Mouse (Mus musculus) lung, adult 2 months (tissue): ENCODE measurements around the gene Babam1. TPM values are rescaled to one million over a fixed set of nuclear protein-coding genes. Genes with fewer than 3 reads are reported as not detected.

Experiments used
- DNase-seq: peaks from one replicate; pipeline ENCODE4 v3.0.0; 2022
- H3K4me1 ChIP-seq: fragments of 200-500 bp; 2 replicates; pipeline ENCODE4 v1.6.1; 2011; ENCODE audit warnings: low read length; ENCODE audit not compliant: control insufficient read depth, insufficient read depth
- H3K4me3 ChIP-seq: fragments of 200-500 bp; replicated peaks from 2 replicates; pipeline ENCODE3; 2011; ENCODE audit warnings: low read depth, mild to moderate bottlenecking, control low read depth, low read length; ENCODE audit errors: extremely low read depth
- CTCF ChIP-seq: fragments of 200-500 bp; IDR thresholded peaks from 2 replicates; pipeline ENCODE4 v1.5.1; 2011; ENCODE audit warnings: mild to moderate bottlenecking, low read length, control low read depth; ENCODE audit not compliant: insufficient read depth
- POLR2A ChIP-seq: fragments of 200-500 bp; IDR thresholded peaks from 2 replicates; pipeline ENCODE4 v1.6.1; 2011; ENCODE audit warnings: low read depth, mild to moderate bottlenecking, control low read depth, low read length, borderline replicate concordance; ENCODE audit errors: extremely low read depth
- WGBS: fragments of 180-500 bp; shearing (Covaris S2); methylation state at CpG from one replicate; pipeline ENCODE4 v1.1.7; 2018; 5-methylcytosine and 5-hydroxymethylcytosine counted together
- polyA plus RNA-seq: library from polyadenylated mRNA; depleted of rRNA; stranded (reverse); fragments of >200 nt; gene quantifications from 2 replicates; pipeline ENCODE4 v1.2.3, GENCODE M21; 2012; rRNA removed

Babam1 gene
- polyA plus RNA-seq, 1 experiment: 145 TPM

DNA sequence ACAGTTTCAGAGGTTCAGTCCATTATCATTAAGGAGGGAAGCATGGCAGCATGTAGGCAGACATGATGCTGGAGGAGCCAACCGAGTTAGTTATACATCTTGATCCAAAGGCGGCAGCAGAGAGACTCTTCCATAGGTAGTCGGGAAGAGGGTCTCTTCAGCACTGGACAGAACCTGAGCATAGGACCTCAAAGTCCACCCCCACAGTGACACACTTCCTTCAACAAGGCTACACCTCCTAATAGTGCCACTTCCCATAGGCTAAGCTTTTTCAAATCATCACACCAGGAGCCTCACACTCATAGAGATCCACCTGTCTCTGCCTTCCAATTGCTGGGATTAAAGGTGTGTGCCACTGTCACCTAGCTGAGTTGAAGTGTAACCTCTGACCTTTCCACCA, 40.4 kb downstream of the Babam1 start:
- Histone ChIP-seq H3K4me3 (no peak overlapping the region), H3K4me1 (no peaks in the 10 kb centered on the region)
- TF ChIP-seq CTCF: no peak
- TF ChIP-seq POLR2A: no peak
- no peak for DNase-seq
- WGBS: 40% methylated on average over 3 of the region's 3 CpGs

DNA sequence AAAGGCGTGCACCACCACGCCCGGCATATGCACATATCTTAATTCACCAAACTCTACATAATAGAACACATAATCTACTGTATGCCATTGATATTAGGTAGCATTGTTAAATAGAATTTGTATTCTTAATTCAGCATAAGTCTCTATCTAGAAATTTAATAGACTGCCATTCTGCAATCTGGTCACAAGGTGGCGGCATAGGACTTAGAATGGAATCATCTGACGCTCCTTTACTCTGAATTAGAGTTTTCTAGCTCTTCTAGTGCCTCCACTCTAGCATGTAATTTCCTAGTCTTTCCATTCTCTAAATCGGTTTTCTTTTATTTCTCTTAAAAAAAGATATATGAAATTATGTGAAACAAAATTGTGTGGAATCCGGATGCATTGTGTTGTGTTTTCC, 44.7 kb downstream of the Babam1 start:
- WGBS: under 1% methylated on average over 7 of the region's 7 CpGs
- Histone ChIP-seq H3K4me1 (no peaks in the 10 kb centered on the region), H3K4me3 (no peak overlapping the region)
- peak; percentile 31; the same call in 1 of the 2 replicates for TF ChIP-seq CTCF
- TF ChIP-seq POLR2A: no peak
- DNase-seq: peak; percentile 46

DNA sequence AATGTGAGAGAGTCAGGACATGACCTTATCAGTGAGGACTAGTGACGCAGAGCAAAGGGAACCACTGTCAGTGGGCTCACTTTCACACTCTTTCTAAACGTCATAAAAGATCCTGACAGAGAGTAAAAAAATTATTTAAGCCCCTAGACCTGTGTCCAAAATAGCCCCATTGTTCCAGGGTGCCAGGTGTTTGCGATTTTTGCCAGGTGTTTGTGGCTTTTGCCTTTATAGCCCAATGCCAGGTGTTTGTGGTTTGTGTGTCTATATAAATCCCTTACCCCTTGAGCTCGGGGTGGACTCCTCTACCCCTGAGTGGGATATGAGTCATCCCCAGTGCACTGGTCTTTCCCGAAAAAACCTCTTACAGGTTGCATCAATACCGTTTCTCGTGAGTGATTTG, 48.4 kb downstream of the Babam1 start:
- no peaks in the 10 kb centered on the region for H3K4me1 ChIP-seq
- 74% methylated on average over 7 of the region's 7 CpGs for WGBS
- no peak overlapping the region for H3K4me3 ChIP-seq
- TF ChIP-seq POLR2A: no peak
- no peak for DNase-seq

DNA sequence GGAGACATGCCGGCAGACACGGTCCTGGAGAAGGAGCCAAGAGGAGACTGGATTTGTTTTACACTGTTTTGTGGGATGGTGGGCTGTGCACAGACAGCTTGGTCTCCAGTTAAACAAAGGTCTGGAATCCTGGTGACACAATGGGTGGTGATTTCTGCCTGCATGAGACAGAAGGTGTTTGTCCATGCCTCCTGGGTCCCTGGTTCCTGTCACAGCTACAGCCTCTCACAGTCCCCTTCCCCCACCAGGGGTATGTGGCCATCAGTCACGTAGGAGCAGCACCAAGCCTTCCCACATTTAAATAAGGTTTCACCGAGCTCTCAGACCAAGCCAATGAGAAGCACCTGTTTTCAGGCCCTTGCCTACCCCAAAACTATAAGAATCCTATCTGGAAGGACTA, 54.7 kb downstream of the Babam1 start:
- Histone ChIP-seq H3K4me3 (no peak overlapping the region), H3K4me1 (no peaks in the 10 kb centered on the region)
- 66% methylated on average over 4 of the region's 4 CpGs for WGBS
- TF ChIP-seq POLR2A (no peak), CTCF (no peak)
- DNase-seq: no peak

DNA sequence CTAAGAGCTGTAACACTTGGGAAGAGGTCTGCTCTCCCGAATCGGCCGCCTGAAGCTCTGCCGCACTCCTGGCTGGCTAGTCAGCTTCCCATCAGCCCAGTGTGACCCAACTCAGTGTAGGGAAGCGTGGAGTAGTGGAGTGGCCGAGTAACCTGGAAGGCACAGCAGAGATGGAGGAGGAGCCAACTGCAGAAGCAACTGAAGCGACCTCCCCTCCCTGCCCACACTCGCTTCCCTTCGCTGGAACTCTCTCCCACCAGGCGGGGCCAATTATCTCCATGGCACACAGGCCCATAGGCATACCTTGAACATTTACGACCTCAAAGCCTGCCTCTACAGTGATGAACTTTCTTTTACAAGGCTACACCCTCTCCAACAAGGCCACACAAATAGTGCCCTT, 55.1 kb downstream of the Babam1 start:
- 59% methylated on average over 11 of the region's 11 CpGs for WGBS
- no peak overlapping the region for H3K4me3 ChIP-seq
- no peaks in the 10 kb centered on the region for H3K4me1 ChIP-seq
- DNase-seq: no peak
- TF ChIP-seq CTCF (no peak), POLR2A (no peak)

DNA sequence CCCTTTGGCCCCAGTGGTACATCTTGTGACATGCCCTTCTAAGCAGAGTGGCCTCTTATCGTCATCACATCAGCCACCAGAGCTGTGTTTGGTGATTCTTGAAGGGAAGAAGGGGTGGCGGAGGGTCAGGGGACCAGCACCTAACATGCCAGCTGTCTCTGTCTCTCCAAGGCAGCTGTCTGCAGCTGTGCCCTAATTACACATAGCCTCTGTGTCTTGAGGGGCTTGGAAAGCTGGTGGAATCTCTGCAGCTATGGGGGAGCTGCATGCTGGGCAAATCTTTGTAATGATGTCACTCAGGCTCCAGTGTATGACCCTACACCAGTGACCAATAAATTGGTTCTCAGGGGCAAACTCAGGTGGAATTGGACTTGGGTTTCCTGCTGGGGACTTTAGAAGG, 56.0 kb downstream of the Babam1 start:
- Histone ChIP-seq H3K4me3 (no peak overlapping the region), H3K4me1 (no peaks in the 10 kb centered on the region)
- DNase-seq: no peak
- 69% methylated on average over 2 of the region's 2 CpGs for WGBS
- no peak for TF ChIP-seq CTCF
- TF ChIP-seq POLR2A: no peak

Other genes with a start within 250 kb of the Babam1 start
- gene Myo9b, start 124.1 kb upstream of the Babam1 start, polyA plus RNA-seq: 32.7 and 37.6 TPM in 2 replicates
- 6.4 and 9.8 TPM in 2 replicates for gene Haus8, start 123.9 kb upstream of the Babam1 start, polyA plus RNA-seq
- 111 and 121 TPM in 2 replicates for gene Use1, start 30.0 kb upstream of the Babam1 start, polyA plus RNA-seq
- gene Ocel1, start 25.6 kb upstream of the Babam1 start, polyA plus RNA-seq: 16.9 and 21.1 TPM in 2 replicates
- gene Nr2f6, start 14.9 kb upstream of the Babam1 start, polyA plus RNA-seq: 133 and 205 TPM in 2 replicates
- gene Ushbp1, start 1.1 kb upstream of the Babam1 start, polyA plus RNA-seq: 155 and 170 TPM in 2 replicates
- 1.4 and 2.2 TPM in 2 replicates for gene Ankle1, start 9.1 kb downstream of the Babam1 start, polyA plus RNA-seq
- gene Abhd8, start 66.8 kb downstream of the Babam1 start, polyA plus RNA-seq: 38.1 and 43.3 TPM in 2 replicates
- 59.4 and 72.5 TPM in 2 replicates for gene Mrpl34, start 68.1 kb downstream of the Babam1 start, polyA plus RNA-seq
- 84.4 and 85.9 TPM in 2 replicates for gene Dda1, start 72.3 kb downstream of the Babam1 start, polyA plus RNA-seq
- gene Ano8, start 89.1 kb downstream of the Babam1 start, polyA plus RNA-seq: 25.5 and 30.6 TPM in 2 replicates
- 26.0 and 30.4 TPM in 2 replicates for gene Gtpbp3, start 91.2 kb downstream of the Babam1 start, polyA plus RNA-seq
- gene Plvap, start 114.9 kb downstream of the Babam1 start, polyA plus RNA-seq: 1,109 and 1,564 TPM in 2 replicates
- gene Ccdc194, start 128.8 kb downstream of the Babam1 start, polyA plus RNA-seq: 0.42 and 0.49 TPM in 2 replicates
- 437 and 505 TPM in 2 replicates for gene Bst2, start 140.6 kb downstream of the Babam1 start, polyA plus RNA-seq
- gene Mvb12a, start 146.1 kb downstream of the Babam1 start, polyA plus RNA-seq: 131 and 132 TPM in 2 replicates
- gene Tmem221, start 162.0 kb downstream of the Babam1 start, polyA plus RNA-seq: 18.5 and 25.2 TPM in 2 replicates
- gene Nxnl1, start 169.7 kb downstream of the Babam1 start, polyA plus RNA-seq: 0.09 TPM in 1 of 2 replicates, not detected in the other
- 73.5 and 101 TPM in 2 replicates for gene Slc27a1, start 172.0 kb downstream of the Babam1 start, polyA plus RNA-seq
- gene Pgls, start 195.3 kb downstream of the Babam1 start, polyA plus RNA-seq: 140 TPM in 2 replicates
- 4.8 and 5.4 TPM in 2 replicates for gene Fam129c, start 200.8 kb downstream of the Babam1 start, polyA plus RNA-seq
- 172 and 200 TPM in 2 replicates for gene Colgalt1, start 214.1 kb downstream of the Babam1 start, polyA plus RNA-seq